ENCODE assay signal across 26 mouse cellular contexts in genomic region chr1:127303791-127304190, GRCm38 (mm10).
DNase-seq lines count a peak whose midpoint lies in the region; ATAC-seq and TF ChIP-seq lines count a peak whose summit lies in the region.
"Had no signal": no experiment of that assay in that cellular context is flagged by ENCODE, and none has a peak within 500 bp of the region (broad histone marks: within the 10 kb centered on the region; RNA-seq: fewer than 3 reads in every experiment).

No protein-coding gene starts in this region.

- no peak for DNase-seq in thymus, adult 2 months
- DNase-seq in thymus, postnatal 36 days = no peak
- peak; percentile 48 to 67 for DNase-seq in natural killer cell, adult 2 months (ENCODE audit: low spot score in 2 of 2)
- DNase-seq in c-Kit-positive CD71-positive TER-119-positive erythroid progenitor cells, embryonic 14.5 days (ENCODE audit: low spot score) = no peak
- no peak for DNase-seq in adrenal gland, adult (ENCODE audit: inconsistent age in 2 of 2, low spot score in 1 of 2)
- DNase-seq: adrenal gland, adult 8-10 months; adrenal gland, postnatal 25 days; cerebellum, adult 18-20 months; cerebellum, adult 9-10 months; cerebellum, postnatal 14 days; forebrain, postnatal 0 days; gastrocnemius, adult 2 months; gastrocnemius, postnatal 25 days; heart, adult 2 months; heart, postnatal 14 days; kidney, adult 18-20 months had no signal

- peaks cover 74% of the 10 kb centered on the region for H3K4me1 ChIP-seq in thymus, adult 2 months (replicated peaks; ENCODE audit: control insufficient read depth, insufficient read depth, low read length)
- H3K4me1 ChIP-seq: embryonic facial prominence, embryonic 12.5 days; hindbrain, embryonic 12.5 days; hindbrain, embryonic 15.5 days; intestine, embryonic 15.5 days had no signal

- WGBS in thymus, adult 2 months = 65% methylated on average over 5 of the region's 5 CpGs

- no peak overlapping the region for H3K4me3 ChIP-seq in thymus, adult 2 months (ENCODE audit: control insufficient read depth, insufficient read depth, low read length)
- H3K4me3 ChIP-seq: embryonic facial prominence, embryonic 12.5 days; embryonic facial prominence, embryonic 15.5 days; gastrocnemius, adult 2 months; heart, adult 2 months; heart, embryonic 10.5 days; heart, embryonic 13.5 days; hindbrain, embryonic 12.5 days; hindbrain, embryonic 15.5 days; intestine, embryonic 15.5 days had no signal

- no peaks in the 10 kb centered on the region for H3K36me3 ChIP-seq in thymus, adult 2 months (ENCODE audit: control insufficient read depth, insufficient read depth, low read length)
- H3K36me3 ChIP-seq: embryonic facial prominence, embryonic 12.5 days; embryonic facial prominence, embryonic 15.5 days; hindbrain, embryonic 15.5 days; intestine, embryonic 15.5 days had no signal

- TF ChIP-seq CTCF in thymus, adult 2 months (IDR thresholded peaks at IDR 0.05; ENCODE audit: borderline replicate concordance, control insufficient read depth, extremely low read depth, insufficient read depth, low read length, poor library complexity) = no peak

- H3K27ac ChIP-seq in thymus, adult 2 months (ENCODE audit: control insufficient read depth, insufficient read depth, low read length) = peak overlapping the region; percentile 76
- H3K27ac ChIP-seq: embryonic facial prominence, embryonic 12.5 days; embryonic facial prominence, embryonic 15.5 days; gastrocnemius, adult 2 months; heart, adult 2 months; heart, embryonic 10.5 days; heart, embryonic 13.5 days; hindbrain, embryonic 12.5 days; hindbrain, embryonic 15.5 days; intestine, embryonic 15.5 days had no signal

- no peaks in the 10 kb centered on the region for H3K27me3 ChIP-seq in thymus, adult 2 months (ENCODE audit: control insufficient read depth, insufficient read depth, low read length)
- H3K27me3 ChIP-seq: embryonic facial prominence, embryonic 12.5 days; embryonic facial prominence, embryonic 15.5 days; heart, embryonic 13.5 days; hindbrain, embryonic 12.5 days; hindbrain, embryonic 15.5 days; intestine, embryonic 15.5 days; Patski had no signal

- peak; percentile 10 for ATAC-seq in activated CD4-positive, CD25-positive, alpha-beta regulatory T cell, adult 4 months
- ATAC-seq: forebrain, embryonic 14.5 days; forebrain, postnatal 0 days; intestine, embryonic 15.5 days; Patski had no signal

- TF ChIP-seq POLR2A in thymus, adult 2 months (IDR thresholded peaks at IDR 0.05; ENCODE audit: control insufficient read depth, extremely low read depth, insufficient read depth, low read length, poor library complexity) = no peak

Comparison
In these comparisons a context has a peak if more than half of its experiments do, and no peak if none do; other contexts are left out.
1. DNase-seq: peak in natural killer cell, adult 2 months (2 of 2); none in thymus, adult 2 months (single experiment), thymus, postnatal 36 days (0 of 2), c-Kit-positive CD71-positive TER-119-positive erythroid progenitor cells, embryonic 14.5 days (single experiment) and adrenal gland, adult (0 of 2).